Mouse (Mus musculus) kidney, embryonic 15.5 days (tissue): ENCODE results near the gene Cenpo. TPM values are rescaled to one million over a fixed set of nuclear protein-coding genes. Genes with fewer than 3 reads are reported as not detected.

ENCODE experiments used
- ATAC-seq: fragments of 200-750 bp; cut with Nextera tagmentation; replicated peaks from 2 replicates; pipeline ENCODE4 v1.8.0; 2017; ENCODE audit warnings: moderate TSS enrichment; ENCODE audit not compliant: low FRiP score
- H3K27ac ChIP-seq: fragments of 300-500 bp; sonication (generic); 2 replicates; pipeline ENCODE4 v1.5.1; 2015; ENCODE audit warnings: mild to moderate bottlenecking, inconsistent platforms
- H3K27me3 ChIP-seq: fragments of 300-500 bp; sonication (generic); 2 replicates; pipeline ENCODE4 v1.6.1; 2015; ENCODE audit warnings: inconsistent platforms
- H3K36me3 ChIP-seq: fragments of 300-500 bp; sonication (generic); 2 replicates; pipeline ENCODE4 v1.6.1; 2015; ENCODE audit warnings: inconsistent platforms
- H3K4me1 ChIP-seq: fragments of 300-500 bp; sonication (generic); 2 replicates; pipeline ENCODE4 v1.6.1; 2015; ENCODE audit warnings: inconsistent platforms
- H3K4me2 ChIP-seq: fragments of 300-500 bp; sonication (generic); 2 replicates; pipeline ENCODE4 v1.6.1; 2015; ENCODE audit warnings: moderate library complexity, mild to moderate bottlenecking, inconsistent platforms
- H3K4me3 ChIP-seq: fragments of 300-500 bp; sonication (generic); replicated peaks from 2 replicates; pipeline ENCODE4 v1.5.1; 2015; ENCODE audit warnings: mild to moderate bottlenecking, inconsistent platforms
- H3K9ac ChIP-seq: fragments of 300-500 bp; sonication (generic); 2 replicates; pipeline ENCODE4 v1.6.1; 2015; ENCODE audit warnings: mild to moderate bottlenecking, inconsistent platforms
- H3K9me3 ChIP-seq: fragments of 300-500 bp; sonication (generic); replicated peaks from 2 replicates; pipeline ENCODE4 v1.6.1; 2016; ENCODE audit warnings: inconsistent platforms
- WGBS: fragments of 180-500 bp; shearing (Covaris S2); methylation state at CpG from one replicate; pipeline ENCODE4 v1.1.7; 2015; ENCODE audit warnings: mixed read lengths; 5-methylcytosine and 5-hydroxymethylcytosine counted together
- polyA plus RNA-seq: library from polyadenylated mRNA; unstranded; fragments of >200 nt; fragmentation: Nextera tagmentation; extraction: Ambion mirVana; gene quantifications from 2 replicates; pipeline ENCODE4 v1.2.1, GENCODE M21; 2015

Cenpo gene
- polyA plus RNA-seq, 1 experiment from 2014 or later, result 13.1 TPM

- no peak overlapping the region for H3K27ac ChIP-seq
- no peak overlapping the region for H3K4me3 ChIP-seq
- WGBS, result 81% methylated on average over 3 of the region's 3 CpGs
- H3K4me2 ChIP-seq, result no peak overlapping the region
- H3K9me3 ChIP-seq, result no peaks in the 10 kb centered on the region
- H3K9ac ChIP-seq, result no peak overlapping the region
- no peaks in the 10 kb centered on the region for H3K27me3 ChIP-seq
- H3K4me1 ChIP-seq, result no peaks in the 10 kb centered on the region
- no peak for ATAC-seq
- H3K36me3 ChIP-seq, result no peaks in the 10 kb centered on the region
Measured at GRCm38 (mm10) chr12:4166970-4167369, 67.1 kb downstream of the Cenpo start.

- H3K9ac ChIP-seq, result no peak overlapping the region
- H3K4me3 ChIP-seq, result no peak overlapping the region
- H3K27me3 ChIP-seq, result no peaks in the 10 kb centered on the region
- no peak for ATAC-seq
- H3K36me3 ChIP-seq, result no peaks in the 10 kb centered on the region
- H3K4me1 ChIP-seq, result no peaks in the 10 kb centered on the region
- no peaks in the 10 kb centered on the region for H3K9me3 ChIP-seq
- 52% methylated on average over 2 of the region's 2 CpGs for WGBS
- H3K27ac ChIP-seq, result no peak overlapping the region
- no peak overlapping the region for H3K4me2 ChIP-seq
Measured at GRCm38 (mm10) chr12:4162886-4163285, 71.2 kb downstream of the Cenpo start.

GRCm38 (mm10) chr12:4160322-4160721, 73.8 kb downstream of the Cenpo start:
- no peak overlapping the region for H3K27ac ChIP-seq
- H3K4me2 ChIP-seq, result no peak overlapping the region
- no peak overlapping the region for H3K4me3 ChIP-seq
- no peaks in the 10 kb centered on the region for H3K36me3 ChIP-seq
- ATAC-seq, result no peak
- WGBS, result 81% methylated on average over 7 of the region's 7 CpGs
- H3K4me1 ChIP-seq, result no peaks in the 10 kb centered on the region
- H3K9ac ChIP-seq, result no peak overlapping the region
- no peaks in the 10 kb centered on the region for H3K27me3 ChIP-seq
- no peaks in the 10 kb centered on the region for H3K9me3 ChIP-seq

GRCm38 (mm10) chr12:4158868-4159632, 75.0 kb downstream of the Cenpo start:
- Histone ChIP-seq H3K4me1 (no peaks in the 10 kb centered on the region), H3K9ac (no peak overlapping the region), H3K36me3 (no peaks in the 10 kb centered on the region), H3K4me3 (no peak overlapping the region), H3K4me2 (no peak overlapping the region), H3K9me3 (no peaks in the 10 kb centered on the region), H3K27ac (no peak overlapping the region), H3K27me3 (no peaks in the 10 kb centered on the region)
- 91% methylated on average over 7 of the region's 7 CpGs for WGBS
- no peak for ATAC-seq

- Histone ChIP-seq H3K4me3 (no peak overlapping the region), H3K9ac (no peak overlapping the region), H3K4me1 (no peaks in the 10 kb centered on the region), H3K9me3 (no peaks in the 10 kb centered on the region), H3K27ac (no peak overlapping the region), H3K4me2 (no peak overlapping the region), H3K36me3 (no peaks in the 10 kb centered on the region), H3K27me3 (no peaks in the 10 kb centered on the region)
- ATAC-seq, result no peak
- 86% methylated on average over 3 of the region's 3 CpGs for WGBS
Measured at GRCm38 (mm10) chr12:4158179-4158578, 75.9 kb downstream of the Cenpo start.

- no peaks in the 10 kb centered on the region for H3K9me3 ChIP-seq
- ATAC-seq, result no peak
- 98% methylated on average over 2 of the region's 2 CpGs for WGBS
Measured at GRCm38 (mm10) chr12:4157466-4157865, 76.6 kb downstream of the Cenpo start.

GRCm38 (mm10) chr12:4151969-4152368, 82.1 kb downstream of the Cenpo start:
- H3K9ac ChIP-seq, result no peak overlapping the region
- no peak overlapping the region for H3K4me2 ChIP-seq
- no peaks in the 10 kb centered on the region for H3K27me3 ChIP-seq
- ATAC-seq, result no peak
- 86% methylated on average over 3 of the region's 3 CpGs for WGBS
- no peak overlapping the region for H3K27ac ChIP-seq
- no peaks in the 10 kb centered on the region for H3K36me3 ChIP-seq
- H3K4me1 ChIP-seq, result no peaks in the 10 kb centered on the region
- no peak overlapping the region for H3K4me3 ChIP-seq
- H3K9me3 ChIP-seq, result no peaks in the 10 kb centered on the region

More at GRCm38 (mm10) chr12:4157466-4157865, 76.6 kb downstream of the Cenpo start:
- Histone ChIP-seq H3K27me3 (no peaks in the 10 kb centered on the region), H3K4me1 (no peaks in the 10 kb centered on the region), H3K4me3 (no peak overlapping the region), H3K27ac (no peak overlapping the region), H3K4me2 (no peak overlapping the region), H3K9ac (no peak overlapping the region), H3K36me3 (no peaks in the 10 kb centered on the region)

- no peak overlapping the region for H3K4me3 ChIP-seq
- no peak overlapping the region for H3K27ac ChIP-seq
- no peaks in the 10 kb centered on the region for H3K36me3 ChIP-seq
- H3K4me2 ChIP-seq, result no peak overlapping the region
- 55% methylated on average over 2 of the region's 2 CpGs for WGBS
- ATAC-seq, result no peak
- H3K9ac ChIP-seq, result no peak overlapping the region
- no peaks in the 10 kb centered on the region for H3K27me3 ChIP-seq
- no peaks in the 10 kb centered on the region for H3K9me3 ChIP-seq
- H3K4me1 ChIP-seq, result no peaks in the 10 kb centered on the region
Measured at GRCm38 (mm10) chr12:4150936-4151335, 83.2 kb downstream of the Cenpo start.

Other genes starting within 250 kb of the Cenpo start
- gene Efr3b, start 195.4 kb downstream of the Cenpo start, polyA plus RNA-seq, result 3.4 TPM in 2 replicates
- gene Dnajc27, start 151.7 kb downstream of the Cenpo start, polyA plus RNA-seq, result 6.3 and 7.1 TPM in 2 replicates
- 9.4 and 11.0 TPM in 2 replicates for gene Adcy3, start 101.2 kb downstream of the Cenpo start, polyA plus RNA-seq
- gene Ptrhd1, start 267 bp downstream of the Cenpo start, polyA plus RNA-seq, result 7.2 and 7.5 TPM in 2 replicates
- 5.4 and 6.9 TPM in 2 replicates for gene Ncoa1, start 242.9 kb upstream of the Cenpo start, polyA plus RNA-seq